Mouse (Mus musculus) heart, adult 2 months (tissue): ENCODE results near the gene Dnaaf3.
A peak's percentile ranks its signal among the peaks of the same experiment; 100 is the strongest.

ENCODE experiments used
- CTCF ChIP-seq: fragments of 200-600 bp; IDR thresholded peaks from 2 replicates; pipeline ENCODE4 v1.8.1; 2022; ENCODE audit warnings: antibody characterized with exemption, mild to moderate bottlenecking, moderate library complexity
- POLR2A ChIP-seq: fragments of 200-500 bp; IDR thresholded peaks from 2 replicates; pipeline ENCODE4 v1.6.1; 2011; ENCODE audit warnings: mild to moderate bottlenecking, low read depth, low read length, control low read depth; ENCODE audit not compliant: insufficient read depth

- no peak for TF ChIP-seq CTCF
- peak; percentile 86 for TF ChIP-seq POLR2A
Observed at GRCm38 (mm10) chr7:4516332-4517050, 15.8 kb downstream of the Dnaaf3 start, which contains the start of gene Tnnt1.
